Mouse (Mus musculus) olfactory bulb, adult 2 months (tissue): Measurements from ENCODE around the gene Tsnaxip1.

Experiments
- CTCF ChIP-seq: fragments of 200-500 bp; IDR thresholded peaks from 2 replicates; pipeline ENCODE4 v1.5.1; 2012; ENCODE audit warnings: low read depth, mild to moderate bottlenecking, low read length, moderate library complexity; ENCODE audit not compliant: insufficient read depth
- POLR2A ChIP-seq: fragments of 200-500 bp; IDR thresholded peaks from 2 replicates; pipeline ENCODE4 v1.6.1; 2012; ENCODE audit warnings: mild to moderate bottlenecking, low read depth, low read length, moderate library complexity; ENCODE audit not compliant: insufficient read depth

GRCm38 (mm10) chr8:105860143-105860981 lies 32.8 kb downstream of the Tsnaxip1 start, which contains the start of gene Nutf2:
- no peak for TF ChIP-seq CTCF
- peak; percentile 56; the same call in 1 of the 2 replicates for TF ChIP-seq POLR2A
